Mouse (Mus musculus): ENCODE measurements around the gene Sctr. TPM values are rescaled to one million over a fixed set of nuclear protein-coding genes. Genes with fewer than 3 reads are reported as not detected.

Sctr gene
- polyA plus RNA-seq, 1 experiment from 2014 or later, result 0.51 TPM

DNA sequence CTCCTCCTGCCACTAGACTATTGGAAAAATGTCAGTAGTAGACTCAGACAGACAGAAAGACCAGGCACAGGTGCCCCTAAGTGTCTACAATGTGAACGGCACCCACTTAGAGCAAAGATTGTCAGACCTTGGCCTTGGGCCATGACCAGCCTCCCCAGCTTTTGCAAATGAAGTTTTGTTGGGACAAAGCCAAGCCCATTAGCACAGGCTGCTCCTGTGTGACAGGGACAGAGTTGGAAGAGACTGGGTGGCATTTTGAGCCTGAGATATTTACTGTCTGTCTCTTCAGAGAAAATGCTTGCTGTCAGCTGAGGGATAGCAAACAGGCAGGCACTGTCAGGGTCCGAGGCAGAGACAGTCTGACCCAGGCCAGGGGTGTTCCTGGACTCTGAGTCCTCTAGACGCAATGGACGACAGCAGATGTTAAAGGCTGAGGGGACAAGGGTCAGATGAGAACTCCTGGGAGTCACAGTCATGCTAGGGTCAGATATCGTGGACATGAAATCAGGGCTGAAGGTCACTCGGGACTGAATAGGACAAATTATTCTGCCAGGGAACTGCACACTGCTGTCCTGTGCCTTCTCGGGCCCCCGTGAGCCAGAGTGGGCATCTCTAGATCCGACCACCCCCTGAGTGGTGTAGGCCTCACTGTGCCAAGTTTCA is 30.5 kb downstream of the Sctr start:
- Histone ChIP-seq H3K27ac (ENCODE audit: low read length) (no peak overlapping the region), H3K27me3 (replicated peaks; ENCODE audit: control insufficient read depth, insufficient read depth, low read length) (no peaks in the 10 kb centered on the region), H3K4me2 (ENCODE audit: low read length) (no peak overlapping the region), H3K4me1 (replicated peaks; ENCODE audit: control insufficient read depth, insufficient read depth, low read length) (peaks cover 7% of the 10 kb centered on the region), H3K9ac (replicated peaks; ENCODE audit: low read depth, low read length) (no peak overlapping the region), H3K36me3 (ENCODE audit: control insufficient read depth, insufficient read depth) (no peaks in the 10 kb centered on the region), H3K4me3 (replicated peaks; ENCODE audit: low read length) (no peak overlapping the region), H3K9me3 (ENCODE audit: control insufficient read depth, low read length) (no peaks in the 10 kb centered on the region)
- WGBS, result 60% methylated on average over 9 of the region's 9 CpGs
- ATAC-seq, result peak; percentile 65

DNA sequence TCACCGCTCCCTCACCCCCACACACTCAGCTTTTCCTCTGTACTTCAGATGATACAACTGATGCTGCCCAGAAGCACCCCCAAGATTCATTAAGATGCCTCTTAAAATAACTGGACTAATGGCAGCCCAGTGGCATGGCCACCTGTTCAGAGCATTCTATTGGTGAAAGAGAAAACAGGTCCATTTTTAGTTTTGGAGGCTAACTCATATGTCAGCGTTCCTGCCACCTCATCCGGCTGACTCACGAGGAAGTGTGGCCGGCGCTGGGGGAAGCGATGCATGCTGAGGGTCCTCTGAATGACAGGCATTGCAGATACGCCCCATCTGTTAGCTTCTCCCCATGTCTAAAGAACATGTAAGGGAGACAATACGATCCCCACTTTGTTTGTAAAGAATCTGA is 31.9 kb downstream of the Sctr start:
- 78% methylated on average over 9 of the region's 9 CpGs for WGBS
- Histone ChIP-seq H3K27me3 (replicated peaks; ENCODE audit: control insufficient read depth, insufficient read depth, low read length) (no peaks in the 10 kb centered on the region), H3K27ac (ENCODE audit: low read length) (no peak overlapping the region), H3K9ac (replicated peaks; ENCODE audit: low read depth, low read length) (no peak overlapping the region), H3K36me3 (ENCODE audit: control insufficient read depth, insufficient read depth) (no peaks in the 10 kb centered on the region), H3K4me3 (replicated peaks; ENCODE audit: low read length) (no peak overlapping the region), H3K4me1 (replicated peaks; ENCODE audit: control insufficient read depth, insufficient read depth, low read length) (peaks cover 7% of the 10 kb centered on the region), H3K9me3 (ENCODE audit: control insufficient read depth, low read length) (no peaks in the 10 kb centered on the region), H3K4me2 (ENCODE audit: low read length) (no peak overlapping the region)
- no peak for ATAC-seq

DNA sequence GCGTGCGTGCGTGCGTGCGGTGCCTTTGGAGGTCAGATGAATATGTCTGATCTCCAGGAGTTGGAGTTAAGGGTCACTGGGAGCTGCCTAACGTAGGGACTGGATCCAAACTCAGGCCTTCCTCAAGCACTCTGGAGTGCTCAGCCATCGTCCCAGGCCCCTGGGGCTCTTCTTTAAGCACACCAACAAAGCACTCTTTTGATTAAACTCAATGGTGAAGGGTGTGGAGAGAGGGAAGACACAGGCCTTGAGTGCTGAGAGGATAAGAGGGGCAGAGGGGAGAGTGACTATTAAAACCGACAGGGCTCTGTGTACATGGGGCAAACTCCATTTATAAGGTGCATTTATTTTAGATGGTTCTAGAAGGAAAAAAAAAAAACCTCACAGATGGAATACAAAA is 35.7 kb downstream of the Sctr start:
- no peak overlapping the region for H3K9ac ChIP-seq (replicated peaks; ENCODE audit: low read depth, low read length)
- no peak for ATAC-seq
- H3K4me1 ChIP-seq (replicated peaks; ENCODE audit: control insufficient read depth, insufficient read depth, low read length), result 0 out of 2 replicates have a peak, but pooled peaks cover under 1% of the 10 kb centered on the region
- no peaks in the 10 kb centered on the region for H3K9me3 ChIP-seq (ENCODE audit: control insufficient read depth, low read length)
- H3K4me3 ChIP-seq (replicated peaks; ENCODE audit: low read length), result no peak overlapping the region
- H3K36me3 ChIP-seq (ENCODE audit: control insufficient read depth, insufficient read depth), result no peaks in the 10 kb centered on the region
- no peak overlapping the region for H3K4me2 ChIP-seq (ENCODE audit: low read length)
- whole genome bisulfite sequencing, result 65% methylated on average over 8 of the region's 8 CpGs
- no peaks in the 10 kb centered on the region for H3K27me3 ChIP-seq (replicated peaks; ENCODE audit: control insufficient read depth, insufficient read depth, low read length)
- H3K27ac ChIP-seq (ENCODE audit: low read length), result no peak overlapping the region

DNA sequence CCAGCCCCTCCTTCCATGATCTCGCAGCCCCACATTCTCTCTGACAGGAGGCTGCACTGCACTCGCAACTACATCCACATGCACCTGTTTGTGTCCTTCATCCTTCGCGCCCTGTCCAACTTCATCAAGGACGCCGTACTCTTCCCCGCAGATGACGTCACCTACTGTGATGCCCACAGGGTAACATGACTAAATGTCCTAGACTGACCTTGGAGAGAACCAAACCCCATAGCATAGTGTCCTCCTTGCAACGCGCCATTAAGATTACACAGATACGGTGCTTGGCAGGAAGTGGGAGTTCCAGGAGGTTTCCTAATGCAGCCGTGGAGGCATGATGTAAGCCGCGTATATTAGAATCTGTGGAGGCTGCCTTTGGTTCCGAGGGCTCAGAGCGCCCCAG is 37.9 kb downstream of the Sctr start:
- H3K36me3 ChIP-seq (ENCODE audit: control insufficient read depth, insufficient read depth), result no peaks in the 10 kb centered on the region
- no peak overlapping the region for H3K27ac ChIP-seq (ENCODE audit: low read length)
- WGBS, result 92% methylated on average over 16 of the region's 16 CpGs
- H3K4me3 ChIP-seq (replicated peaks; ENCODE audit: low read length), result no peak overlapping the region
- ATAC-seq, result no peak
- no peaks in the 10 kb centered on the region for H3K4me1 ChIP-seq (replicated peaks; ENCODE audit: control insufficient read depth, insufficient read depth, low read length)
- H3K9me3 ChIP-seq (ENCODE audit: control insufficient read depth, low read length), result no peaks in the 10 kb centered on the region
- no peaks in the 10 kb centered on the region for H3K27me3 ChIP-seq (replicated peaks; ENCODE audit: control insufficient read depth, insufficient read depth, low read length)
- no peak overlapping the region for H3K9ac ChIP-seq (replicated peaks; ENCODE audit: low read depth, low read length)
- H3K4me2 ChIP-seq (ENCODE audit: low read length), result no peak overlapping the region

DNA sequence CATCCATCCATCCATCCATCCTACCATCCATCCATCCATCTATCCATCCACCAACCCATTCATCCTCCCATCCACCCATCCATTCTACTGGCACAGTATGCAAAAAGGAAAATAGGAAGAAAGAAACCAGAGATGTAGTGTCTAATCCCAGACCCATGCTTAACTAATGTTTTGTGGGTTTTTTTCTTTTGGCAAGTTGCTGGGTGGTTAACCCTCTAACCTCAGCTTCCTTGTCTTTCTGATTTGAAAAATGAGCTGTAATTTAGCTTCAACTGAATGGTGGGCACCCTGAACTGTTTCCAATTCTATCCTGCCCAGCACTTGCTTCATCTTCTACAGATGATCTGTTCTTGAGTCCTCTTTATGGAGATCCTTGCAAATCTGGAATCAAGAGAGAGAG is 40.6 kb downstream of the Sctr start:
- Histone ChIP-seq H3K9ac (replicated peaks; ENCODE audit: low read depth, low read length) (no peak overlapping the region), H3K9me3 (ENCODE audit: control insufficient read depth, low read length) (no peaks in the 10 kb centered on the region), H3K4me1 (replicated peaks; ENCODE audit: control insufficient read depth, insufficient read depth, low read length) (no peaks in the 10 kb centered on the region), H3K27ac (ENCODE audit: low read length) (no peak overlapping the region), H3K4me3 (replicated peaks; ENCODE audit: low read length) (no peak overlapping the region), H3K27me3 (replicated peaks; ENCODE audit: control insufficient read depth, insufficient read depth, low read length) (no peaks in the 10 kb centered on the region), H3K36me3 (ENCODE audit: control insufficient read depth, insufficient read depth) (no peaks in the 10 kb centered on the region), H3K4me2 (ENCODE audit: low read length) (no peak overlapping the region)
- no peak for ATAC-seq

DNA sequence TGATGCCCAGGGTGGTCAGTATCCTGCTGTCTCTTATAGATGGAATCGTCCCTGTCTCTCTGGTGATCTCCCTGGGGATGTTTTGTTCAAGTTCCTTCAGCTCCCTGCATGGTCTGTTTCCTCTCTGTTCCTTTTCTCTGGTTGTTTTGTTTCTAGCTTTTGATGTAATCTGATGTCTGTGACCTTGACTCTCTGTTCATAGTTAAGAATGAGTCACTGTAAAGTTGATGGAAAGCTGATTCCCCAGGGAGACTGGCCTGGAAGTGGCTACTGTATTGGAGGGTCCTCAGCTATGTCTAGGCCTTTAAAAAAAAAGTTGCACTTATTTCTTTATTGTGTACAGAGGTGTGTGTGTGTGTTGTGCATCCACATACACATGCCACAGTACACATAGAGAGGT is 44.4 kb downstream of the Sctr start:
- no peak overlapping the region for H3K4me3 ChIP-seq (replicated peaks; ENCODE audit: low read length)
- H3K9ac ChIP-seq (replicated peaks; ENCODE audit: low read depth, low read length), result no peak overlapping the region
- no peaks in the 10 kb centered on the region for H3K27me3 ChIP-seq (replicated peaks; ENCODE audit: control insufficient read depth, insufficient read depth, low read length)
- no peaks in the 10 kb centered on the region for H3K9me3 ChIP-seq (ENCODE audit: control insufficient read depth, low read length)
- no peaks in the 10 kb centered on the region for H3K36me3 ChIP-seq (ENCODE audit: control insufficient read depth, insufficient read depth)
- WGBS, result 50% methylated on average over 1 of the region's 1 CpGs
- no peaks in the 10 kb centered on the region for H3K4me1 ChIP-seq (replicated peaks; ENCODE audit: control insufficient read depth, insufficient read depth, low read length)
- H3K27ac ChIP-seq (ENCODE audit: low read length), result no peak overlapping the region
- no peak for ATAC-seq
- H3K4me2 ChIP-seq (ENCODE audit: low read length), result no peak overlapping the region

DNA sequence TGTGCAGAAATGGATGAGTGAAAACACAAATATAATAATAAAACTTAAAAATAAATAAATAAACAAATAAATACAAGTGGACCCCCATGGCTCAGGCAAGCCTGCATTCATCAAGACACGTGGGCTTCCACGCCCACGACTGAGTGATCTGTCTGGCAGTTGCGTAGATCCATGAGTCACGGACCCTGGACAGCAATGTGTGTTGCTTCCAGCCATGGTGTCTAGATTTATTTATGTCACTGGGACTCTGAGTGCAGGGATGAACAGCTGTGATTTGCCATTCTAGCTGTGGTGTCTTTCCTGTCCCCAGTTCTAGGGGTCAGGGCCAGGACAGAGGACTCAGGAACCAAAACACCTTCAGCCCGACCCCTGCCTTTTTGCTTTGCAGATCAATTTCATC is 48.3 kb downstream of the Sctr start:
- no peak for ATAC-seq
- H3K36me3 ChIP-seq (ENCODE audit: control insufficient read depth, insufficient read depth), result no peaks in the 10 kb centered on the region
- no peak overlapping the region for H3K27ac ChIP-seq (ENCODE audit: low read length)
- H3K27me3 ChIP-seq (replicated peaks; ENCODE audit: control insufficient read depth, insufficient read depth, low read length), result no peaks in the 10 kb centered on the region
- H3K9ac ChIP-seq (replicated peaks; ENCODE audit: low read depth, low read length), result no peak overlapping the region
- H3K9me3 ChIP-seq (ENCODE audit: control insufficient read depth, low read length), result no peaks in the 10 kb centered on the region
- 90% methylated on average over 6 of the region's 6 CpGs for WGBS
- no peak overlapping the region for H3K4me2 ChIP-seq (ENCODE audit: low read length)
- H3K4me1 ChIP-seq (replicated peaks; ENCODE audit: control insufficient read depth, insufficient read depth, low read length), result no peaks in the 10 kb centered on the region
- no peak overlapping the region for H3K4me3 ChIP-seq (replicated peaks; ENCODE audit: low read length)

DNA sequence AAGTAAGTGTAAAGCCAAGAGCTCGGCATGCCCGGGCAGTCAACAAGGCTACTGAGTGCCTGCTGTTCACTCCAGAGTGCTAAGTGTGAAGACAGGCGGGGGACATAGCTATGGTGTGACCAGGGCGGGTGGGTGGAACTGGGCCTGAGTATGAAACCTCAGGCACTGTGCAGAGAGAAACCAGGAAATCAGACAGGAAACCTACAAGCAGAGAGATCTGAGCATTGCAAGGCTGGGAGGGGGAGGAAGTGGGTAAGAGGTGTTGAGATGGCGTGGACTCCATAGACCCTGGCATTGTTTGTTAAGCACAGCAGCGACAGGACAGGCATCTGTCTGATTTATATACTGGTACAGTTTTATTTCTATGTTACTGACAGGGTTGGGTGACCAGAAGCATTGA is 48.8 kb downstream of the Sctr start:
- no peak for ATAC-seq
- no peaks in the 10 kb centered on the region for H3K9me3 ChIP-seq (ENCODE audit: control insufficient read depth, low read length)
- no peaks in the 10 kb centered on the region for H3K4me1 ChIP-seq (replicated peaks; ENCODE audit: control insufficient read depth, insufficient read depth, low read length)
- H3K27me3 ChIP-seq (replicated peaks; ENCODE audit: control insufficient read depth, insufficient read depth, low read length), result no peaks in the 10 kb centered on the region
- no peak overlapping the region for H3K4me2 ChIP-seq (ENCODE audit: low read length)
- H3K9ac ChIP-seq (replicated peaks; ENCODE audit: low read depth, low read length), result no peak overlapping the region
- WGBS, result 85% methylated on average over 6 of the region's 6 CpGs
- no peak overlapping the region for H3K27ac ChIP-seq (ENCODE audit: low read length)
- H3K4me3 ChIP-seq (replicated peaks; ENCODE audit: low read length), result no peak overlapping the region
- H3K36me3 ChIP-seq (ENCODE audit: control insufficient read depth, insufficient read depth), result no peaks in the 10 kb centered on the region

DNA sequence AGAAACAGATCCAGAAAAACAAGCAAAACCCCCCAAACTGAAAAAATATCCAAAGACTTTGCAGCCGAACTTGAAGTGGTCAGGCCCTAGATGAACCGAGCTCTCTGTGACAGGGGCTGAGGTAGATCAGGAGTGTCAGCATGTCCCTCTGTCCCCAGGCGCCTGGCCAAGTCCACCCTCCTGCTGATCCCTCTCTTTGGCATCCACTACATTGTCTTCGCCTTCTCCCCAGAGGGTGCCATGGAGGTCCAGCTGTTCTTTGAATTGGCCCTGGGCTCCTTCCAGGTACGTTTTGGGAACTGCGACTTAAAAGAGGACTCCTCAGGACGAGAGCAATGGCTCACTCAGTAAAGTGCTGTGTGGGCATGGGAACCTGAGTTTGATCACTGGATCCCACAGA is 49.5 kb downstream of the Sctr start:
- H3K27ac ChIP-seq (ENCODE audit: low read length), result no peak overlapping the region
- no peaks in the 10 kb centered on the region for H3K4me1 ChIP-seq (replicated peaks; ENCODE audit: control insufficient read depth, insufficient read depth, low read length)
- no peaks in the 10 kb centered on the region for H3K36me3 ChIP-seq (ENCODE audit: control insufficient read depth, insufficient read depth)
- H3K4me2 ChIP-seq (ENCODE audit: low read length), result no peak overlapping the region
- H3K9me3 ChIP-seq (ENCODE audit: control insufficient read depth, low read length), result no peaks in the 10 kb centered on the region
- ATAC-seq, result no peak
- H3K9ac ChIP-seq (replicated peaks; ENCODE audit: low read depth, low read length), result no peak overlapping the region
- 48% methylated on average over 7 of the region's 7 CpGs for WGBS
- no peak overlapping the region for H3K4me3 ChIP-seq (replicated peaks; ENCODE audit: low read length)
- no peaks in the 10 kb centered on the region for H3K27me3 ChIP-seq (replicated peaks; ENCODE audit: control insufficient read depth, insufficient read depth, low read length)

DNA sequence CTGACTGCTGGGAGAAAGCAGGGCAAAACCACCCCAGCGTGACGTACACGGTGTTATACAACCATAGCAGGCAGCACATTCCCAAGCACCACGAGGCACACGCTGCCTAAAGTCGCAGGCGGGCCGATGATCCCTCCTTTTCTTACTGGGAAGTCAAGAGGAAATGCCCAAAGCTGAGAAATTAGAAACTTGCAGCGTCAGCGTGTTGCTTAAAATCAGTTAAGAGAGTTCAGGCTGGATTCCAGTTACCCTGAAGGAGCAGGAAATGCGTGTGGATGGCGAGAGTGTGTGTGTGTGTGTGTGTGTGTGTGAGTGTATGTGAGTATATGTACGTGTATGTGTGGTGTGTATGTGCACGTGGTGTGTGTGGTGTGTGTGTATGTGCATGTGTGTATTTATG is 50.4 kb downstream of the Sctr start:
- Histone ChIP-seq H3K4me1 (replicated peaks; ENCODE audit: control insufficient read depth, insufficient read depth, low read length) (no peaks in the 10 kb centered on the region), H3K27me3 (replicated peaks; ENCODE audit: control insufficient read depth, insufficient read depth, low read length) (no peaks in the 10 kb centered on the region), H3K4me3 (replicated peaks; ENCODE audit: low read length) (no peak overlapping the region), H3K4me2 (ENCODE audit: low read length) (no peak overlapping the region), H3K9ac (replicated peaks; ENCODE audit: low read depth, low read length) (no peak overlapping the region), H3K36me3 (ENCODE audit: control insufficient read depth, insufficient read depth) (no peaks in the 10 kb centered on the region), H3K9me3 (ENCODE audit: control insufficient read depth, low read length) (no peaks in the 10 kb centered on the region), H3K27ac (ENCODE audit: low read length) (no peak overlapping the region)
- 81% methylated on average over 14 of the region's 14 CpGs for WGBS
- no peak for ATAC-seq
